8 mouse cellular contexts compared by ENCODE assay signal in the genomic region with DNA sequence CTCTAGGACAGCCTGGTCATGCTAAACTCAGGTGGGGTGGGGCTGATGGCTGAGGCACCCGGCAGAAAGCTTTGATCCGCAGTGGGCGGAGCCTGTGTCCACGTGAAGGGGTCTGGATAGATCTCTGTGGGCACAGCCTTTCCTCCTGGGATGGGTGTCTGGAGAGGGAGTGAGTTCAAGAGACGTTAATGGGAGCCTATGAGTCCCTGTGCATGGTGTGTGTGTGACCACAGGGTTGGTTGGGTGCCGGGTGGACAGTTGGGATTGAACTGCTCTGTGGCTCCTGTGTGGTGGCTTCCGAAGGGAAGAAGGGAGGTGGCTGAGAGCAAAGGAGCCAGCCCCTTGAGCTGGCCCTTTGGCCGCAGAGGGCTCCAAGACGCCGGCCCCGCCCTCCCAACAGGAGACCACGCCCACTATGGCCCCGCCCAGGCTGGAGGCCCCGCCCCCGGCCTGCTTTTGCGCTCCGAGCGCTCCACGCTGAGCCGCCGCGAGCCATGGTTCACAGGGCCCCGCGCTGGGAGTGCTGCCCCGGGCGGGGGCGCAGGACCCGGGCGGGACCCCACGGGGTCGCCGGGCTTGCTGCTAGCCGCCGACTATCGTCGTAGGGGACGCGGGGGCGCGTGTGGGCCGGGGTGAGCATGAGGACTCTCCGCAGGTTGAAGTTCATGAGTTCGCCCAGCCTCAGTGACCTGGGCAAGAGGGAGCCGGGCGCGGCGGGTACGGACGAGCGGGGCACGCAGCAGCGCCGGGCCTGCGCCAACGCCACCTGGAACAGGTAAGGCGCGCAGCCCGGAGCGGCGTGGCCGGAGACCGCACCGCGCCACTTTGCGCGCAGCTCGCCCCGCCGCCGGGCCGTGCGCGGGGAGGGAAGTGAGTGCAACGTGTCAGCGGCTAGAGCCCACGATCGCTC. TPM values are rescaled to one million over a fixed set of nuclear protein-coding genes. Genes with fewer than 3 reads are reported as not detected.
DNase-seq lines count a peak whose midpoint lies in the region; ATAC-seq and TF ChIP-seq lines count a peak whose summit lies in the region.

No protein-coding gene starts in this region.

- H3K4me1 ChIP-seq in hindbrain, embryonic 14.5 days (replicated peaks; ENCODE audit: control insufficient read depth, insufficient read depth, low read length), result peaks cover 19% of the 10 kb centered on the region
- peaks cover 42% of the 10 kb centered on the region for H3K4me1 ChIP-seq in limb, embryonic 13.5 days
- peaks cover 18% of the 10 kb centered on the region for H3K4me1 ChIP-seq in midbrain, embryonic 13.5 days (replicated peaks)

- no peak for ATAC-seq in CD4-positive, CD25-positive, alpha-beta regulatory T cell, adult 4 months
- ATAC-seq in hindbrain, embryonic 14.5 days (ENCODE audit: low FRiP score), result peak; percentile 19; the same call in 1 of the 2 replicates
- ATAC-seq in limb, embryonic 13.5 days (ENCODE audit: low FRiP score, low read depth), result peak; percentile 68
- peak; percentile 64 for ATAC-seq in midbrain, embryonic 13.5 days

- peak overlapping the region; percentile 95 for H3K4me3 ChIP-seq in gastrocnemius, adult 2 months
- peak overlapping the region; percentile 48 for H3K4me3 ChIP-seq in hindbrain, embryonic 14.5 days (replicated peaks; ENCODE audit: low read length)
- peak overlapping the region; percentile 70 for H3K4me3 ChIP-seq in limb, embryonic 13.5 days
- H3K4me3 ChIP-seq in midbrain, embryonic 13.5 days (replicated peaks), result peak overlapping the region; percentile 50

- H3K9ac ChIP-seq in hindbrain, embryonic 14.5 days, result peak overlapping the region; percentile 46
- H3K9ac ChIP-seq in limb, embryonic 13.5 days, result peak overlapping the region; percentile 81
- peak overlapping the region; percentile 56 for H3K9ac ChIP-seq in midbrain, embryonic 13.5 days (replicated peaks)

- peak overlapping the region; percentile 82 for H3K27ac ChIP-seq in gastrocnemius, adult 2 months
- H3K27ac ChIP-seq in hindbrain, embryonic 14.5 days, result 0 out of 2 replicates have a peak overlapping the region, but pooled peaks have one; percentile 9
- H3K27ac ChIP-seq in limb, embryonic 13.5 days, result peak overlapping the region; percentile 81
- H3K27ac ChIP-seq in midbrain, embryonic 13.5 days, result no peak overlapping the region

- no peaks in the 10 kb centered on the region for H3K9me3 ChIP-seq in hindbrain, embryonic 14.5 days (ENCODE audit: control insufficient read depth, low read length)
- no peaks in the 10 kb centered on the region for H3K9me3 ChIP-seq in limb, embryonic 13.5 days
- H3K9me3 ChIP-seq in midbrain, embryonic 13.5 days, result no peaks in the 10 kb centered on the region

- TF ChIP-seq CTCF in gastrocnemius, adult 2 months (IDR thresholded peaks at IDR 0.05), result no peak

- peaks cover 22% of the 10 kb centered on the region for H3K27me3 ChIP-seq in hindbrain, embryonic 14.5 days (ENCODE audit: control insufficient read depth, insufficient read depth, low read length)
- no peaks in the 10 kb centered on the region for H3K27me3 ChIP-seq in limb, embryonic 13.5 days
- H3K27me3 ChIP-seq in midbrain, embryonic 13.5 days, result peaks cover 37% of the 10 kb centered on the region

- peak; percentile 39 for DNase-seq in CD4-positive, CD25-positive, alpha-beta regulatory T cell, adult 2 months (ENCODE audit: low read depth, low spot score)
- peak; percentile 35 for DNase-seq in c-Kit-positive CD71-positive TER-119-negative erythroid progenitor cells, embryonic 14.5 days (ENCODE audit: low read depth)
- peak; percentile 94 for DNase-seq in gastrocnemius, adult 2 months
- no peak for DNase-seq in hindbrain, embryonic 14.5 days (ENCODE audit: low spot score)
- peak; percentile 87 to 88 for DNase-seq in spleen, postnatal 36 days (ENCODE audit: low spot score in 2 of 2)

- intact Hi-C loops in gastrocnemius, adult 2 months (cut with DNase I), result loop anchor here (10.0 kb wide), 1 partner anchor 214 kb away; no protein-coding TSS in a partner anchor

- 1% methylated on average over 64 of the region's 77 CpGs for WGBS in hindbrain, embryonic 14.5 days
- WGBS in limb, embryonic 13.5 days, result under 1% methylated on average over 46 of the region's 77 CpGs
- under 1% methylated on average over 70 of the region's 77 CpGs for WGBS in midbrain, embryonic 13.5 days

- H3K4me2 ChIP-seq in hindbrain, embryonic 14.5 days (replicated peaks), result peak overlapping the region; percentile 96
- H3K4me2 ChIP-seq in limb, embryonic 13.5 days (replicated peaks), result peak overlapping the region; percentile 90
- peak overlapping the region; percentile 94 for H3K4me2 ChIP-seq in midbrain, embryonic 13.5 days (replicated peaks)

- H3K36me3 ChIP-seq in hindbrain, embryonic 14.5 days (replicated peaks; ENCODE audit: control insufficient read depth, insufficient read depth), result no peaks in the 10 kb centered on the region
- H3K36me3 ChIP-seq in limb, embryonic 13.5 days, result no peaks in the 10 kb centered on the region
- H3K36me3 ChIP-seq in midbrain, embryonic 13.5 days, result no peaks in the 10 kb centered on the region

RNA-seq across cellular contexts. Expression of gene Prr5, which starts 11.4 kb away (rescaled TPM):
- under 1 TPM in 1 of 2 experiments, not detected in 1; 0.56 TPM for polyA plus RNA-seq in CD4-positive, CD25-positive, alpha-beta regulatory T cell, adult 4 months (2017; shearing (Covaris generic))
- 1 to 10 TPM; 3.0 to 4.3 TPM for total RNA-seq in gastrocnemius, adult 2 months (2021)
- 26.2 and 27.1 TPM in 2 replicates for polyA plus RNA-seq in hindbrain, embryonic 14.5 days (2014; fragmentation: Nextera tagmentation; extraction: Ambion mirVana)
- 31.1 and 31.8 TPM in 2 replicates for polyA plus RNA-seq in limb, embryonic 13.5 days (2015; fragmentation: Nextera tagmentation; extraction: Ambion mirVana)
- polyA plus RNA-seq in midbrain, embryonic 13.5 days (2015; fragmentation: Nextera tagmentation; extraction: Ambion mirVana), result 12.2 and 13.8 TPM in 2 replicates

RNA-seq across cellular contexts. Expression of gene Arhgap8, which starts 39.1 kb away (rescaled TPM):
- polyA plus RNA-seq in CD4-positive, CD25-positive, alpha-beta regulatory T cell, adult 4 months (2017; shearing (Covaris generic)), result not detected
- under 1 TPM in 1 of 2 experiments, not detected in 1; 0.25 TPM for total RNA-seq in gastrocnemius, adult 2 months (2021)
- polyA plus RNA-seq in hindbrain, embryonic 14.5 days (2014; fragmentation: Nextera tagmentation; extraction: Ambion mirVana), result 0.87 and 1.0 TPM in 2 replicates
- 6.7 and 7.5 TPM in 2 replicates for polyA plus RNA-seq in limb, embryonic 13.5 days (2015; fragmentation: Nextera tagmentation; extraction: Ambion mirVana)
- polyA plus RNA-seq in midbrain, embryonic 13.5 days (2015; fragmentation: Nextera tagmentation; extraction: Ambion mirVana), result 0.61 and 0.67 TPM in 2 replicates
